Mouse (Mus musculus): ENCODE data around the gene Gbp8. TPM values are rescaled to one million over a fixed set of nuclear protein-coding genes. Genes with fewer than 3 reads are reported as not detected.

Gene Gbp8
- polyA plus RNA-seq, 1 experiment from 2014 or later, result 0.38 TPM

- Histone ChIP-seq H3K4me1 (no peaks in the 10 kb centered on the region), H3K4me2 (replicated peaks) (no peak overlapping the region), H3K36me3 (no peaks in the 10 kb centered on the region), H3K9me3 (no peaks in the 10 kb centered on the region), H3K9ac (replicated peaks) (no peak overlapping the region), H3K4me3 (no peak overlapping the region), H3K27me3 (no peaks in the 10 kb centered on the region), H3K27ac (replicated peaks) (no peak overlapping the region)
- no peak for ATAC-seq (replicated peaks)
- 81% methylated on average over 2 of the region's 2 CpGs for WGBS
Measured at GRCm38 (mm10) chr5:105032362-105032761, 107.0 kb downstream of the Gbp8 start.

DNA sequence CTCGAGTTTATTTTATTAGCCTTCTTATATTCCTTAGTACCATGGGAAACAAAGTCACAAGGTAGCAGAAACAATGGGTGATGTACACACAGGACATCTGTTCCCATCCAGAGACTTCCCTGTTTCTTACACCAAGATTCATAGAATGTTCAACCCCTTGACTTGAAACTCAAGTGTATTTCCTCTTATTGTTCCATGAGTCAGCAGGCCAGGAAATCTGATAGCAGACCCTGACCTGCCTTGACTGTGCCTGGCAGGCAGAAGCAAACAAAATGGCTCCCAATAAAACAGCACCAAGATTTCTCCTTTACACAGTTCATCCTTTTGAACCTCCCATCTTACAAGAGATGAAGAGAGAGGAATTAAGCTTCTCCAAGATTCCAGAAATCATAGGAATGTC, 126.8 kb downstream of the Gbp8 start:
- Histone ChIP-seq H3K9me3 (no peaks in the 10 kb centered on the region), H3K27me3 (no peaks in the 10 kb centered on the region), H3K4me1 (no peaks in the 10 kb centered on the region), H3K4me3 (no peak overlapping the region), H3K4me2 (replicated peaks) (no peak overlapping the region), H3K27ac (replicated peaks) (no peak overlapping the region), H3K36me3 (no peaks in the 10 kb centered on the region), H3K9ac (replicated peaks) (no peak overlapping the region)
- 75% methylated on average over 1 of the region's 1 CpGs for WGBS
- ATAC-seq (replicated peaks), result no peak

- no peak for ATAC-seq (replicated peaks)
- WGBS, result 85% methylated on average over 4 of the region's 4 CpGs
- no peak overlapping the region for H3K4me3 ChIP-seq
Measured at GRCm38 (mm10) chr5:105011570-105011969, 127.8 kb downstream of the Gbp8 start.

DNA sequence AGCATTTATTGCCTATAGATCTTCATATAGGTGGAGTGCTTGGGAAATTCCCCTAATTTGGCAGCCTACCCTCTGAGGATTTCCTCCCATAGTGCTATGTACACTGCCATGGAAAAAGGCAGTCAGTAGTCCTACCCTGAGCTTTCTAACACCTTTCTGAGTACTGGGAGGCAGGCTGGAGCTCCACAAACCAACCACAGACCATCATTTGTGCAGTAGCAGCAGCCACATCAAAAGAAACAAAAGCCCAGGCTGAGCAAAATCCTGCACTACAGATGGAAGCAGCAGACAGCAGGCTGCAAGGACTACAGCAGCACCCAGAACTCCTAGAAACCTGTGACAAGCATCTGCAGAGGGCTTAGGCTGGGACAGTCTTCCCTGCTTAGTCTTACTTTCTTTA, 129.0 kb downstream of the Gbp8 start:
- H3K4me2 ChIP-seq (replicated peaks), result no peak overlapping the region
- no peak overlapping the region for H3K4me3 ChIP-seq
- ATAC-seq (replicated peaks), result no peak
- H3K36me3 ChIP-seq, result no peaks in the 10 kb centered on the region
- no peaks in the 10 kb centered on the region for H3K4me1 ChIP-seq
- no peak overlapping the region for H3K9ac ChIP-seq (replicated peaks)
- no peaks in the 10 kb centered on the region for H3K27me3 ChIP-seq
- no peak overlapping the region for H3K27ac ChIP-seq (replicated peaks)
- no peaks in the 10 kb centered on the region for H3K9me3 ChIP-seq

More at GRCm38 (mm10) chr5:105011570-105011969, 127.8 kb downstream of the Gbp8 start:
- H3K9ac ChIP-seq (replicated peaks), result no peak overlapping the region
- H3K27ac ChIP-seq (replicated peaks), result no peak overlapping the region
- no peaks in the 10 kb centered on the region for H3K9me3 ChIP-seq
- H3K4me2 ChIP-seq (replicated peaks), result no peak overlapping the region
- H3K27me3 ChIP-seq, result no peaks in the 10 kb centered on the region
- no peaks in the 10 kb centered on the region for H3K4me1 ChIP-seq
- H3K36me3 ChIP-seq, result no peaks in the 10 kb centered on the region

- no peaks in the 10 kb centered on the region for H3K27me3 ChIP-seq
- no peak overlapping the region for H3K9ac ChIP-seq (replicated peaks)
- ATAC-seq (replicated peaks), result no peak
- H3K4me1 ChIP-seq, result no peaks in the 10 kb centered on the region
- 80% methylated on average over 2 of the region's 2 CpGs for WGBS
- no peak overlapping the region for H3K4me3 ChIP-seq
- H3K36me3 ChIP-seq, result no peaks in the 10 kb centered on the region
- H3K9me3 ChIP-seq, result no peaks in the 10 kb centered on the region
- no peak overlapping the region for H3K4me2 ChIP-seq (replicated peaks)
- no peak overlapping the region for H3K27ac ChIP-seq (replicated peaks)
Measured at GRCm38 (mm10) chr5:104989411-104989810, 149.9 kb downstream of the Gbp8 start.

DNA sequence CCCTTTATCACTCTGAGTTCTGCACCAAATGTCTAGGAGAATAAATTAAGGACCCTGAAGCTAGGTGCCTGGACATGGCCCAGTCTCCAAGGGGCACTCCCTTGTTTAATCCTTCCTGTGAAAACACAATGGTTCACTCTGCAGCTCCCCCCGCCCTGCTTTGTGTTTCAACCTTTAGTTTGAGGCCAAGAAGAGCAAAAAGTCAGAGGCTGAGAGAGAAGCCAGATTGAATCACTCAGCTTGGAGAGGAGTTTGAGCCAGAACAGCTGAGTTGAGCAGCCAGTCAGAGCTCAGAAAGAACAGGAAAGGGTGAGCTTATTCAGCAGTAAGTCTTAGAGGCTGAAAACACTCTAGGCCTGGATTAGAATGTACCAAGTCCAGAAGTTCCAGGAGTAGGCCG, 151.3 kb downstream of the Gbp8 start:
- Histone ChIP-seq H3K9ac (replicated peaks) (no peak overlapping the region), H3K36me3 (no peaks in the 10 kb centered on the region), H3K27me3 (no peaks in the 10 kb centered on the region), H3K9me3 (no peaks in the 10 kb centered on the region), H3K27ac (replicated peaks) (no peak overlapping the region), H3K4me2 (replicated peaks) (no peak overlapping the region), H3K4me1 (no peaks in the 10 kb centered on the region), H3K4me3 (no peak overlapping the region)
- ATAC-seq (replicated peaks), result no peak
- 53% methylated on average over 2 of the region's 2 CpGs for WGBS

DNA sequence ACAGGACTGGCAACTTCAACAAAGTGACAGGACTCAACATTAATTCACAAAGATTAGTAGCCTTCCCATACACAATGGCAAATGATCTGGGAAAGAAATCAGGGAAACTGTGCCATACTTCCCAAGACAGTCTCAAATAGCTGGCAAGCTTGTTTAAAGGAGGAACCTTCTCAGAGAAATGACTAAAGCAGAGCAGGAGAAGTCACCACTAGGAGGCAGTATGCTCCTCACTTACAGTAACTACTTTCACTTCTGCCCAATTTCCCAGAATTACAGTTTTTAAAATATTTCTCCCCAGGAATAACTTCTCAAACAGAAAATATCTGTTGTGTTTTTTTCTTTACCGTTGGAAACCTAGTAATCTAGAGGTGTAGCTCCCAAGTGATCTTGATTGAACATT, 152.6 kb downstream of the Gbp8 start:
- WGBS, result 53% methylated on average over 1 of the region's 1 CpGs
- Histone ChIP-seq H3K36me3 (no peaks in the 10 kb centered on the region), H3K27ac (replicated peaks) (no peak overlapping the region), H3K27me3 (no peaks in the 10 kb centered on the region), H3K9ac (replicated peaks) (no peak overlapping the region), H3K4me3 (no peak overlapping the region), H3K4me1 (no peaks in the 10 kb centered on the region), H3K9me3 (no peaks in the 10 kb centered on the region), H3K4me2 (replicated peaks) (no peak overlapping the region)
- ATAC-seq (replicated peaks), result no peak

- no peak for ATAC-seq (replicated peaks)
- no peak within 1 kb of the TSS for H3K4me2 ChIP-seq (replicated peaks)
- no peaks in the 10 kb centered on the region for H3K9me3 ChIP-seq
- no peaks in the 10 kb centered on the region for H3K4me1 ChIP-seq
- H3K27me3 ChIP-seq, result no peaks in the 10 kb centered on the region
- no peak within 1 kb of the TSS for H3K4me3 ChIP-seq
- H3K36me3 ChIP-seq, result no peaks in the 10 kb centered on the region
- WGBS, result 34% methylated on average over 12 of the region's 12 CpGs
- H3K27ac ChIP-seq (replicated peaks), result no peak within 1 kb of the TSS
- no peak within 1 kb of the TSS for H3K9ac ChIP-seq (replicated peaks)
Measured at GRCm38 (mm10) chr5:104982535-104982934, 156.8 kb downstream of the Gbp8 start, which contains the start of gene Abcg3. Abcg3 (minus strand) TSS chr5:104982718.

DNA sequence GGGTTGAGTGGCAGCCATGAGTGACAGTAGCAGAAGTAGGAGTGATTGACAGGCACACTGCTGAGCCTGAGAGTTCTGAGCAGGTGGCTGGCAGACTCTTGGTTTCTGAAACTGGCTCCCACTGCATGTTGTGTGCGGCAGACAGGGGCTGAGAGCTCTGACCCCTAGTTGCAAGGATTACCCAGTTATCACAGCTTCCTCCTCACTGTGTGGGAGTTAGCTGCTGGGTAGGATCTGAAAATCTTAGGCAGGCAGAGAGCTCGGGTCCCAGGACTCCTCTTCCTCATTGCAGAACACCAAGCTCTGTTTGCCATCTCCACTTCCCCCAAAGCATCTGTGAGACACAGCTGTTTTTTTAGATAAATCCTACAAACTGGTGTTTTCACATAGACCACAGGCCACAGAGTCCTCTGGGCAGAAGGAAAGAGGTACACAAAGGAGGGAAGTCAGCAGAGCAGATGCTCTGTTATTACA, 160.3 kb downstream of the Gbp8 start:
- Histone ChIP-seq H3K27ac (replicated peaks) (no peak overlapping the region), H3K9me3 (no peaks in the 10 kb centered on the region), H3K9ac (replicated peaks) (no peak overlapping the region), H3K27me3 (no peaks in the 10 kb centered on the region), H3K36me3 (no peaks in the 10 kb centered on the region), H3K4me3 (no peak overlapping the region), H3K4me1 (no peaks in the 10 kb centered on the region), H3K4me2 (replicated peaks) (no peak overlapping the region)
- no peak for ATAC-seq (replicated peaks)
- 79% methylated on average over 2 of the region's 2 CpGs for WGBS

Other genes starting within 250 kb of the Gbp8 start
- 0.22 and 0.23 TPM in 2 replicates for gene Abcg3, start 156.8 kb downstream of the Gbp8 start, polyA plus RNA-seq (2015; fragmentation: Nextera tagmentation; extraction: Ambion mirVana)
- gene Gbp9, start within 50 bp of the Gbp8 start, polyA plus RNA-seq (2015; fragmentation: Nextera tagmentation; extraction: Ambion mirVana), result 0.78 and 0.88 TPM in 2 replicates
- gene Gbp4, start within 50 bp of the Gbp8 start, polyA plus RNA-seq (2015; fragmentation: Nextera tagmentation; extraction: Ambion mirVana), result 0.83 and 0.94 TPM in 2 replicates
- 0.50 and 0.78 TPM in 2 replicates for gene Gbp10, start 100.0 kb upstream of the Gbp8 start, polyA plus RNA-seq (2015; fragmentation: Nextera tagmentation; extraction: Ambion mirVana)
- gene Gm43302, start 154.2 kb upstream of the Gbp8 start, polyA plus RNA-seq (2015; fragmentation: Nextera tagmentation; extraction: Ambion mirVana), result 0.17 TPM in 1 of 2 replicates, not detected in the other
- gene Gbp6, start 154.2 kb upstream of the Gbp8 start, polyA plus RNA-seq (2015; fragmentation: Nextera tagmentation; extraction: Ambion mirVana), result 1.2 and 1.4 TPM in 2 replicates